Comparison of ENCODE assay signal across 27 mouse cellular contexts in genomic region chr12:116989144-116989543, GRCm38 (mm10).
DNase-seq lines count a peak whose midpoint lies in the region; ATAC-seq and TF ChIP-seq lines count a peak whose summit lies in the region.
"Had no signal": no experiment of that assay in that cellular context is flagged by ENCODE, and none has a peak within 500 bp of the region (broad histone marks: within the 10 kb centered on the region; RNA-seq: fewer than 3 reads in every experiment).

No protein-coding gene starts in this region.

- H3K27ac ChIP-seq in forebrain, embryonic 12.5 days, result 0 out of 2 replicates have a peak overlapping the region, but pooled peaks have one; percentile 5
- no peak overlapping the region for H3K27ac ChIP-seq in forebrain, embryonic 11.5 days (ENCODE audit: low read depth, low read length)
- 0 out of 2 replicates have a peak overlapping the region, but pooled peaks have one; percentile 5 for H3K27ac ChIP-seq in midbrain, embryonic 15.5 days
- H3K27ac ChIP-seq in midbrain, postnatal 0 days (ENCODE audit: low read depth, low read length), result no peak overlapping the region
- H3K27ac ChIP-seq in forebrain, embryonic 14.5 days (ENCODE audit: low read depth, low read length), result no peak overlapping the region
- H3K27ac ChIP-seq: embryonic facial prominence, embryonic 10.5 days; heart, embryonic 13.5 days; kidney, embryonic 15.5 days; liver, embryonic 14.5 days; neural tube, embryonic 15.5 days had no signal

- no peak for TF ChIP-seq CTCF in midbrain, postnatal 0 days (IDR thresholded peaks at IDR 0.05)

- no peaks in the 10 kb centered on the region for H3K9me3 ChIP-seq in forebrain, embryonic 12.5 days
- no peaks in the 10 kb centered on the region for H3K9me3 ChIP-seq in forebrain, embryonic 11.5 days (ENCODE audit: control insufficient read depth, low read length)
- no peaks in the 10 kb centered on the region for H3K9me3 ChIP-seq in midbrain, embryonic 15.5 days
- H3K9me3 ChIP-seq in midbrain, postnatal 0 days (ENCODE audit: low read length), result no peaks in the 10 kb centered on the region
- H3K9me3 ChIP-seq in forebrain, embryonic 14.5 days (replicated peaks; ENCODE audit: control insufficient read depth, low read length), result no peaks in the 10 kb centered on the region
- H3K9me3 ChIP-seq: embryonic facial prominence, embryonic 10.5 days; kidney, embryonic 15.5 days; neural tube, embryonic 15.5 days had no signal

- no peak for ATAC-seq in forebrain, embryonic 12.5 days (ENCODE audit: low FRiP score)
- ATAC-seq in forebrain, embryonic 11.5 days (replicated peaks; ENCODE audit: low FRiP score), result no peak; the same call in 1 of the 2 replicates
- ATAC-seq in midbrain, embryonic 15.5 days (replicated peaks), result peak; percentile 74
- no peak for ATAC-seq in midbrain, postnatal 0 days (ENCODE audit: low FRiP score)
- peak; percentile 32; the same call in 1 of the 2 replicates for ATAC-seq in forebrain, embryonic 14.5 days
- ATAC-seq: CD4-positive, CD25-positive, alpha-beta regulatory T cell, adult 4 months had no signal

- peaks cover 10% of the 10 kb centered on the region; the same call in 1 of the 2 replicates for H3K4me1 ChIP-seq in forebrain, embryonic 12.5 days
- H3K4me1 ChIP-seq in forebrain, embryonic 11.5 days (replicated peaks; ENCODE audit: control insufficient read depth, insufficient read depth, low read length), result no peaks in the 10 kb centered on the region
- H3K4me1 ChIP-seq in midbrain, embryonic 15.5 days, result peaks cover 10% of the 10 kb centered on the region
- H3K4me1 ChIP-seq in midbrain, postnatal 0 days (ENCODE audit: insufficient read depth, low read length), result no peaks in the 10 kb centered on the region
- no peaks in the 10 kb centered on the region for H3K4me1 ChIP-seq in forebrain, embryonic 14.5 days (ENCODE audit: control insufficient read depth, insufficient read depth, low read length)
- H3K4me1 ChIP-seq: heart, embryonic 13.5 days; kidney, embryonic 15.5 days; neural tube, embryonic 15.5 days had no signal

- no peak overlapping the region for H3K4me2 ChIP-seq in forebrain, embryonic 12.5 days
- no peak overlapping the region for H3K4me2 ChIP-seq in forebrain, embryonic 11.5 days (ENCODE audit: low read depth, low read length, severe bottlenecking)
- no peak overlapping the region for H3K4me2 ChIP-seq in midbrain, embryonic 15.5 days
- no peak overlapping the region for H3K4me2 ChIP-seq in midbrain, postnatal 0 days (ENCODE audit: low read depth, low read length, poor library complexity, severe bottlenecking)
- H3K4me2 ChIP-seq in forebrain, embryonic 14.5 days (ENCODE audit: low read length), result no peak overlapping the region
- H3K4me2 ChIP-seq: heart, embryonic 13.5 days; kidney, embryonic 15.5 days; lung, embryonic 14.5 days; neural tube, embryonic 15.5 days had no signal

- no peaks in the 10 kb centered on the region for H3K27me3 ChIP-seq in forebrain, embryonic 12.5 days
- H3K27me3 ChIP-seq in forebrain, embryonic 11.5 days (ENCODE audit: control insufficient read depth, insufficient read depth, low read length), result no peaks in the 10 kb centered on the region
- no peaks in the 10 kb centered on the region for H3K27me3 ChIP-seq in midbrain, embryonic 15.5 days (replicated peaks)
- no peaks in the 10 kb centered on the region for H3K27me3 ChIP-seq in midbrain, postnatal 0 days (ENCODE audit: insufficient read depth, low read length)
- H3K27me3 ChIP-seq in forebrain, embryonic 14.5 days (replicated peaks; ENCODE audit: control insufficient read depth, insufficient read depth, low read length), result no peaks in the 10 kb centered on the region
- H3K27me3 ChIP-seq: heart, embryonic 13.5 days; kidney, embryonic 15.5 days; neural tube, embryonic 15.5 days had no signal

- 33% methylated on average over 10 of the region's 10 CpGs for WGBS in forebrain, embryonic 12.5 days
- 34% methylated on average over 10 of the region's 10 CpGs for WGBS in forebrain, embryonic 11.5 days
- 32% methylated on average over 10 of the region's 10 CpGs for WGBS in midbrain, embryonic 15.5 days
- WGBS in midbrain, postnatal 0 days, result 20% methylated on average over 10 of the region's 10 CpGs
- WGBS in forebrain, embryonic 14.5 days, result 21% methylated on average over 10 of the region's 10 CpGs

- no peaks in the 10 kb centered on the region for H3K36me3 ChIP-seq in forebrain, embryonic 12.5 days (replicated peaks)
- no peaks in the 10 kb centered on the region for H3K36me3 ChIP-seq in forebrain, embryonic 11.5 days (ENCODE audit: control insufficient read depth, insufficient read depth, low read length)
- no peaks in the 10 kb centered on the region for H3K36me3 ChIP-seq in midbrain, embryonic 15.5 days (replicated peaks)
- no peaks in the 10 kb centered on the region for H3K36me3 ChIP-seq in midbrain, postnatal 0 days (ENCODE audit: insufficient read depth, low read length)
- H3K36me3 ChIP-seq in forebrain, embryonic 14.5 days (ENCODE audit: control insufficient read depth, insufficient read depth, low read length), result no peaks in the 10 kb centered on the region
- H3K36me3 ChIP-seq: embryonic facial prominence, embryonic 10.5 days; heart, embryonic 13.5 days; kidney, embryonic 15.5 days; neural tube, embryonic 15.5 days had no signal

- H3K9ac ChIP-seq in forebrain, embryonic 12.5 days, result no peak overlapping the region
- no peak overlapping the region for H3K9ac ChIP-seq in forebrain, embryonic 11.5 days (ENCODE audit: low read length)
- no peak overlapping the region for H3K9ac ChIP-seq in midbrain, embryonic 15.5 days
- no peak overlapping the region for H3K9ac ChIP-seq in midbrain, postnatal 0 days (replicated peaks; ENCODE audit: low read length, poor library complexity, severe bottlenecking)
- no peak overlapping the region for H3K9ac ChIP-seq in forebrain, embryonic 14.5 days (ENCODE audit: low read length)
- H3K9ac ChIP-seq: heart, embryonic 13.5 days; kidney, embryonic 15.5 days; liver, embryonic 14.5 days; lung, embryonic 14.5 days; neural tube, embryonic 15.5 days had no signal

- DNase-seq in forebrain, embryonic 11.5 days (ENCODE audit: low spot score), result no peak
- no peak for DNase-seq in midbrain, postnatal 0 days (ENCODE audit: low spot score)
- peak; percentile 17 for DNase-seq in R1 (ENCODE audit: low read depth, low spot score)
- peak; percentile 42 for DNase-seq in forebrain, embryonic 14.5 days (ENCODE audit: low spot score)
- DNase-seq in lung, postnatal 25 days (ENCODE audit: low spot score), result no peak
- DNase-seq in adrenal gland, adult 2 months, result no peak
- DNase-seq: adrenal gland, adult 8-10 months; cerebellum, adult 2 months; cerebellum, postnatal 25 days; gastrocnemius, postnatal 14 days; heart, adult 18-20 months; heart, postnatal 14 days; kidney, adult 11 months; kidney, postnatal 36 days; lung, embryonic 14.5 days; lung, postnatal 4 days; thymus, adult 18-20 months; thymus, postnatal 4 days had no signal

- H3K4me3 ChIP-seq in forebrain, embryonic 12.5 days (replicated peaks), result no peak overlapping the region
- H3K4me3 ChIP-seq in forebrain, embryonic 11.5 days (ENCODE audit: low read depth, low read length), result no peak overlapping the region
- no peak overlapping the region for H3K4me3 ChIP-seq in midbrain, embryonic 15.5 days
- no peak overlapping the region for H3K4me3 ChIP-seq in midbrain, postnatal 0 days (ENCODE audit: low read depth, low read length)
- H3K4me3 ChIP-seq in forebrain, embryonic 14.5 days (ENCODE audit: low read depth, low read length), result no peak overlapping the region
- H3K4me3 ChIP-seq: embryonic facial prominence, embryonic 10.5 days; heart, embryonic 13.5 days; kidney, embryonic 15.5 days; myocyte; neural tube, embryonic 15.5 days had no signal

Comparison
In these comparisons a context has a peak if more than half of its experiments do, and no peak if none do; other contexts are left out.
1. ATAC-seq: peak in midbrain, embryonic 15.5 days (single experiment) and forebrain, embryonic 14.5 days (single experiment); none in forebrain, embryonic 12.5 days (single experiment), forebrain, embryonic 11.5 days (single experiment) and midbrain, postnatal 0 days (single experiment).
2. H3K27ac ChIP-seq: peak in forebrain, embryonic 12.5 days (single experiment) and midbrain, embryonic 15.5 days (single experiment); none in forebrain, embryonic 11.5 days (single experiment), midbrain, postnatal 0 days (single experiment) and forebrain, embryonic 14.5 days (single experiment).
3. DNase-seq: peak in R1 (single experiment) and forebrain, embryonic 14.5 days (single experiment); none in forebrain, embryonic 11.5 days (single experiment), midbrain, postnatal 0 days (single experiment), lung, postnatal 25 days (single experiment) and adrenal gland, adult 2 months (single experiment).